Mouse (Mus musculus): ENCODE measurements around the gene Jph2.
"Not testable (repeated sequence)": the region's sequence is repeated elsewhere in the genome, so short reads cannot be mapped to it uniquely, and the experiment has no call there.

Jph2 gene

GRCm38 (mm10) chr2:163411840-163412239, 14.0 kb upstream of the Jph2 start:
- no peak for DNase-seq (ENCODE audit: low read depth, low spot score)

GRCm38 (mm10) chr2:163411344-163411743, 13.6 kb upstream of the Jph2 start:
- DNase-seq (ENCODE audit: low read depth, low spot score) = not testable (repeated sequence)

GRCm38 (mm10) chr2:163410211-163410610, 12.4 kb upstream of the Jph2 start:
- no peak for DNase-seq (ENCODE audit: low read depth, low spot score)

GRCm38 (mm10) chr2:163404037-163404815, 6.4 kb upstream of the Jph2 start:
- no peak for DNase-seq (ENCODE audit: low read depth, low spot score)

GRCm38 (mm10) chr2:163401221-163401620, 3.4 kb upstream of the Jph2 start:
- peak; percentile 60 for DNase-seq (ENCODE audit: low read depth, low spot score)

- DNase-seq (ENCODE audit: low read depth, low spot score) = no peak
These were observed 1.4 kb upstream of the Jph2 start for GRCm38 (mm10) chr2:163399222-163399621.

- DNase-seq (ENCODE audit: low read depth, low spot score) = no peak
These were observed 977 bp upstream of the Jph2 start for GRCm38 (mm10) chr2:163398770-163399169.

- no peak for DNase-seq (ENCODE audit: low read depth, low spot score)
These were observed 722 bp downstream of the Jph2 start for GRCm38 (mm10) chr2:163397071-163397470.

GRCm38 (mm10) chr2:163394977-163395376, 2.8 kb downstream of the Jph2 start:
- DNase-seq (ENCODE audit: low read depth, low spot score) = no peak

GRCm38 (mm10) chr2:163393976-163394375, 3.8 kb downstream of the Jph2 start:
- DNase-seq (ENCODE audit: low read depth, low spot score) = no peak

GRCm38 (mm10) chr2:163393241-163393640, 4.6 kb downstream of the Jph2 start:
- no peak for DNase-seq (ENCODE audit: low read depth, low spot score)

GRCm38 (mm10) chr2:163392436-163392835, 5.4 kb downstream of the Jph2 start:
- DNase-seq (ENCODE audit: low read depth, low spot score) = no peak

- no peak for DNase-seq (ENCODE audit: low read depth, low spot score)
These were observed 11.2 kb downstream of the Jph2 start for GRCm38 (mm10) chr2:163386423-163387190.

GRCm38 (mm10) chr2:163385126-163385525, 12.7 kb downstream of the Jph2 start:
- DNase-seq (ENCODE audit: low read depth, low spot score) = no peak

- DNase-seq (ENCODE audit: low read depth, low spot score) = no peak
These were observed 16.5 kb downstream of the Jph2 start for GRCm38 (mm10) chr2:163381246-163381645.

GRCm38 (mm10) chr2:163379366-163379765, 18.4 kb downstream of the Jph2 start:
- no peak for DNase-seq (ENCODE audit: low read depth, low spot score)

- no peak for DNase-seq (ENCODE audit: low read depth, low spot score)
These were observed 21.7 kb downstream of the Jph2 start for GRCm38 (mm10) chr2:163376082-163376481.

GRCm38 (mm10) chr2:163375468-163375867, 22.3 kb downstream of the Jph2 start:
- DNase-seq (ENCODE audit: low read depth, low spot score) = no peak

GRCm38 (mm10) chr2:163372627-163373026, 25.2 kb downstream of the Jph2 start:
- no peak for DNase-seq (ENCODE audit: low read depth, low spot score)

- no peak for DNase-seq (ENCODE audit: low read depth, low spot score)
These were observed 27.6 kb downstream of the Jph2 start for GRCm38 (mm10) chr2:163370175-163370574.

GRCm38 (mm10) chr2:163364785-163365541, 32.8 kb downstream of the Jph2 start:
- no peak for DNase-seq (ENCODE audit: low read depth, low spot score)

Data from telencephalon, adult 2 months (tissue).